Mouse (Mus musculus) urinary bladder, postnatal 4 days (tissue): ENCODE measurements around the gene Syna.
A peak's percentile ranks its signal among the peaks of the same experiment; 100 is the strongest.

ENCODE experiments used
- DNase-seq, 2 experiments: peaks; one replicate each; pipeline ENCODE4 v3.0.0; 2021 to 2022; ENCODE audit warnings: low spot score in 2 of 2

Syna gene

DNA sequence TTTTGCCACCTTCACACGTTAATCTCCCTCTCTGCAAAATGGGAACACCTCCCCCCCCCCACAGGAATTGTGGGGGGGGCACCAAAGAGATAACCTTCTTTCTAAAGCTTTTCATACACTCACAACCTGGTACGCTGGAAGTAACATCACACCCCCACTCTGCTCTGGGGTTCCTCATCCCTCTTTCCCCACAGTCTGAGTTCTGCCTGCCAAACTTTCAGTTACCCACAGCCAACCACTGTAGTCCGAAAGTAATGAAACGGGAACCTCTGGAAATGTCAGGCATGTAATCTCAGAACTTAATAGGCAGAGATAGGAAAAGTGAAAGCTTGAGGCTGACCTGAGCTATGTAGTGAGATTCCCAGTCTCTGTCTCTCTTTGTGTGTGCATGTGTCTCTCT is 7.5 kb upstream of the Syna start:
- DNase-seq = no peak

DNA sequence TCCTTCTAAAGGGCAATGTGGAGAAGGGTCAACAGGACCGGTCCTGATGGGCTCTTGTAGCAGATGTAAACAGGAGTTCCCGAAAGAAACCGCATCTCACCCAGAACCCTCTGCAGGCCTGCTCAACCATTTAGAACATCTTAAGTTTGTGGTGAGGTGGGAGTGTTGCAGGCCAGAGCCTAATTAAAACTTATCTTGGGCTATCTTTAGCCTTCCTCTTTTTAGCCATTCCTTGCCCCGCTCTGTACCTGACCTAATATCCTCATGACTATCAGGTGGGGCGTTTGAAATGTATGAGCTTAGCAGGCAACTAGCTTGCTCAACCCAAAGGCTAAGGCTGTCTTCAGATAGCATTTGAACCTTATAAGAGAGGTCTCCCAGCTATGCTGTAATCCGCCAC is 5.7 kb upstream of the Syna start:
- no peak for DNase-seq

DNA sequence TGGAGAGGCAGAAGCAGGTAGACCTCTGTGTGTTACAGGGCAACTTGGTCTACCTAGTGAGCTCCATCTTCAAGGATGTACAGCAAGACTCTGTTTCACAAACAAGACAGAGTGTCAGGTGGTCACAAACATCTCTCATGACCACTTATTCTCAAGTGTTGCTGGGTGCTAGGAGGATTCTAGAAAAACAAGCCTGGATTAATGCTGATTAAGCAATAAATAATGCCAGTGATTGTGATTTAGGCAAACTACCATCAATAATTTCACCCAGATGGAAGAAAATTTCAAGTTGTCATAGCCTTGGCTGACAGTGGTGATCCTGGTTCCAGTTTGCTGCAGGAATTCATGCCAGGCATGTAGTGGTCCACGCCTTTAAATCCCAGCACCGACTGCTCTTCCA is 4.3 kb upstream of the Syna start:
- no peak for DNase-seq

DNA sequence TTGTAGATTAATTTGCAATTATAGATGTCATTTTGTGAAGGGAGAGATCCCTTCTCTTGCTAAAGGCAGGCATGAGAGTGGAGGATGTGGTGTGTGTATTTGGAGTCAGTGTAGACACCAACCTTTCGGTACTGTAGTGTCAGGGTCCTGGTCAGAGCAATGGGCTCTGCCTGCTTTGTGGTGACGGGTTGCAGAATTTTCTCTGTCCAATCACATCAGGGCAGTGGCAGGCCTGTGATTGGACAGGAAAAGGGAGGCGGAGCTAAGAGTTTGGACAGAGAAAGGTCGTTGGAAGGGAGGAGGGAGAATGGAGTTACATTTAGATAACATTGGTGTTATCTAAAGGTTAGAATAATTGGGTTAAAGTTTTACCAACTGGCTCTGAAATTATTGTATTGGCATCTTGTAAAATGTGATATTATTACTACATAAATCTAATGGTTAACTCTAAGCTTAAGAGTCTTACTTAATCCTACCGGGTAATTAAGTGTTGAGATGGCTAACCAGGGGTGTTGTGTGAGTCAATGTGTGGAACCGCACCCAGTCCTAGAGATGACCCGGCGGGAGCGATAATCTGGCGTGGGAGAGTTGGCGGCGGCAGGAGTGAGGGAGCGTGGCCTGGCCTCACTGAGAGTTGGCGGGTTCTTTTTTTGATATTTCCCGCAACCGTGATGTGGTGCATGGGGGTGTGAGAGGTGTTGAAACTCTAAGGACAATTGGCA is 640 bp upstream of the Syna start:
- DNase-seq = no peak

DNA sequence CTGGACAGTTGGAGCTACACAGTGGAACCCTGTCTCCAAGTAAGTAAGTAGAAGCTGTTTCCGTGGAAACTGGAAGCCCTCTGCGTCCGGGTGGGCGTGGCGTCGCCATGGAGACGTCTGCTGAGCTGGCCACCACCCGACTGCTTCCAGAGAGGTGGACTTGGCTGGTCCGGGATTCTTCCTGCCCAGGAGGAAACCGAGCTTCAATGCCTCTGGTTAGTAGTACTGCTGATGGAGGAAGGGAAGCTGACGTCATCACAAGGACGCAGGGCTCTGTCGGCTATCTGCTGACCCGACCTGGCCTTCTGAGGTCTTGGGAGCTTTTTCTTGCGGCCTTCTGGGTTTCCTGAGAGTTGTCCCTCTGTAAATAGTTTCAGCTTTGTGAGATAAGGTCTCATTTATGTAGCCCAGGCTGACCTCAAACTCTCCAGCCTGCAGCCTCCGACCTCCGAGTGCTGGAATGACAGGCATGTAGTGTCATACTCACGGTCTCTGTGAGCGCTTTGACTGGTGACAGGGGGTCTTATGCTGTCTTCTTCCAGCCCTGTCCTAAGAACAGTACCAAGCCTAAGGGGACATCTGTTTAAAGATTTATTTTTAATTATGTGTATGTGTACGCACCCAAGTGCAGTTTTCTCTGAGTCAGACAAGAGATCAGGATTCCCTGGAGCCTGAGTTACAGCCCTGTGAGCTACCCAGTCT is 4.4 kb downstream of the Syna start:
- peak; percentile 55 to 72 for DNase-seq

DNA sequence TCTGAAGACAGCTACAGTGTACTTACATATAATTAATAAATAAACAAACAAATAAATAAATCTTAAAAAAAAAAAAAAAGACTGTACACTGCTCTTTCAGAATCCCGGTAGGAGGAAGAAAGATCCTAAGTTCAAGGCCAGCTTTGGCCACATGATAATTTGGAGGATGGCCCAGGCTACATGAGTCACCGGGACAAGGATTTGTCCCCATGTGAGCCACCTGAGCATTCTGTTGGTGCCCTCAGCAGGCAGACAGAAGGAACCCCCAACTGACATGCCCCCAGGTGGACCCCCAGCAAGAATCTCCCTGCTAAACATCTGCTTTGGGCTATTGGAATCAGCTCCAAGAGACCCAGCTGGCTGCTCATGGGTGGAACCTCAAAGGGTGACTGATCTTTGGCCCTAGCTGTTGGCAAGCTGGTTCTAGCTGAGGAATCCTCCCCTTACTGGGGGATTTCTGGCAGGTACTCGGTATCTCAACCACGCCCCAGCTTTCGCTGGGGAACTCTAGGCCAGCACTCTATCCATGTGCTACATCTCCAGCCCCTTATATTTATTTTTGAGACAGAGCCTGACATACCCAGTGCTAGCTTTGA is 5.9 kb downstream of the Syna start:
- no peak for DNase-seq

DNA sequence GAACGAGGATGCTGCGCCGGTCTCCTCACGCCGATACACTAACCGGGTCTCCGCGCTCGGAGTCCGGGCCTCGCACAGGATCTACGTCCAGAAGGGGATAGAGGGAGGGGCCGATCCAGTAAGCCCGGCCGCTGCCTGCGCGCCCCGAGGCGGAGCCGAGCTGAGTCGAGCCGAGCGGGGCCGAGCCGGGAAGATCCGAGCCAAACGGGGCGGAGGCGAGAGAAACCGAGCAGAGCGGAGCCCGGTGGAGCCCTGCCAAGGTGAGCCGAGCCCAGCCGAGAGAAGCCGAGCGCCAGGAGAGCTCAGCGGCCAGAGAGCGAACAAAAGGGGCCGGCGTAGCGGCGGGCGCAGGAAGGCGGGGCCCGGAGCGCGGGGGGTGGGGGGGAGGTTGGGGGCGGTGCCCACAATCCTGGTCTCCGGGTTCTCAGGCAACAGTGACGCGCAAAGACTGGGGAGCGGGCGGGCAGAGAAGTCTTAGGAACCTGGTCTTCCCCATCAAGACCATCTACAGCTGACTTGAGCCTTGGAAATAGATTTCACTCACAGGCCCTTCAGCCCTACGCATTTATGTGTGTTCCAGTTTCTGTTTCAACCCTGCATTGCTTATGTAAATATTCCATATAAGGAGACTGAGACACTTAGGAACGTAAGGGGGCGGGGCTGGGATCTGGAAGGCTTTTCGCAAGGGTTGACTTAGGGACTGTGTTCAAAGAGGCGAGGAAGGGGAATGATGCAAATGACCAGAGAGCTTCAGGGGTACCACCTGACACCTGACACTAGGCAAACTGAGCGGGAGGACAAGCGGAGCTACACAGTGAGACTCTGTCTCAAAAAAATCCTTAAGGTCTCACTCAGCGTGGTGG is 7.6 kb downstream of the Syna start, which contains the start of gene Clip2:
Gene Clip2 (minus strand): TSS at position 325 of the 863 bp plus-strand sequence.
- peak; percentile 99 to 100 for DNase-seq

DNA sequence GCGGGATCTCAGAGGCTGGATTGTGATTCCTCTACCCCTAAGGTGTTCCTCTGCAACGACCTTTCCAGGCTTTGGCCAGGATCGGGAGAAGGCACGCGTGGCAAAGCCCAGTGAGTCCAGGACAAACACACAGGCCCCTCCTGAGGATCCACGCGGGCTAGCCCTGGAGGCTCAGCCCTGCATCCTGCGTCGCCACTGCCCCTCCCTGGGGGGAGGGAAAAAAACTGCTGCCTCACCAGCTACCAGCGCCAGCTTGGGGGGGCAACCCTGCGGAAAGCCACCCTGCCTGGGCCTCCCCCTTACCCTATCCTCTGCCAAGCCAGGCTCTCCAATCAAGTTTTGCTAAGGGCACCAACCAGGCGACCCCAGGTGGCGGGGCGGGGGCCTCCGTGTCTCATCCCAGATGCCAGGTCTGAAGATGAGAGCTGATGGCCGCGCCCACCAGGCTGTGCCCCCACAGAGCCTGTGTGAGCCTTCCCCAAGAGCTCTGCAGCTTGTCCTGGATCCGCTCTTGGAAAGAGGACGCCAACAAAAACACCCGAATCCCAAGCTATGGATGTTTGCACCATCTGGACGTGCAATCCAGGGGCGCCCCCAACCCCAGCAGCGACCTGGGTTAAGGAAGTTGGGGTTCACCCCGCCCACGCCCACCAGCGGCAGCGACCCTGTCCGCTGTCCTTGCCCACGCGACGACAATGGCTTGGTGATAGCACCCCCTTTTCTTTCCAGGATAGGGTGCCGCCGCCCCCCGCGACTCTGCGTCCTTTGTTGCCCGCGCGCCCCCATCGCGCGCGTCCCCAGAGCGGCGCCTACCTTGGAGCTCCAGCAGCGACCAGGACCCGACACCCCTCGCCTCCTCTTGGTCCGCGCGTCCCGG is 8.5 kb downstream of the Syna start:
- DNase-seq = no peak

DNA sequence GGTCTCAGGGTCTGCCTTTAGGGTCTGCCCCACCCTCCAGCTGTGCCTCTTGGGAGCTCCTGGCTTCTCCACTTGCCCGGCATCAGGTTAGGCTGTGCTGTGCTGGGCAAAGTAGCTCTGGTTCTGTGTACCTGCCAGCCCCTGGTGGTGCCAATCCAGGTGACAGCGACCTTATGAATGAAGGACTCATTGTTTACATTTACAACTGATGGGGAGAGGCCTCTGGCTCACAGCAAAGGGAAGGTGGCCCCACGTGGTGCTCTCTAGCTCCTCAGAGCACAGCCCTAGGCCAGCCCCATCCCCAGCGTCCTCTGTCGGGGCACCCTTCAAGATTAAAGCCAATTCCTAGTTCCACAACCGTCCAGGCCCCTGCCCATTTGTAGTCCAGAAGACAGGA is 9.1 kb downstream of the Syna start:
- DNase-seq = no peak

DNA sequence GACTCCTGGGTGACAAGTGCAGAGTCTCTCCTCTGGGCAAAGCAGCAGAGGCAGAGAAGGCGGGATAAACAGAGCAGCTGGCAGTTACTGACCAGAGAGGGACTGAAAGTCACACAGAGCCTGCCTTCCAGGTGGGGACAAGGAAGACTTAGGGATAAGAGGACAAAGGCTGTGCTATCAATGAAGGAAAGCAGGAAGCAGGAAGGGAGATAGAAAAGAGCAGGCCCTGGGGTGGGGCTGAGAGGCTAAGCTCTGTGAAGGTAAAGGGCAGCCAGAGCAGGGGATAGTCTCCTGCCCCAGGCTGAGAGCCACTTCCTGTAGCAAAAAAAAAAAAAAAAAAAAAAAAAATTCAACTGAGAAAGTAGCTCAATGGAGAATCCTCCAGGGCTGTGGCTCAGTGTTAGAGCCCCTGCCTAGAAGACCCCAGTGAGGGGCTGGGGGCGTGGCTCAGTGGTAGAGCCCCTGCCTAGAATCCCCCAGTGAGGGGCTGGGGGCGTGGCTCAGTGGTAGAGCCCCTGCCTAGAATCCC is 10.3 kb downstream of the Syna start:
- no peak for DNase-seq

DNA sequence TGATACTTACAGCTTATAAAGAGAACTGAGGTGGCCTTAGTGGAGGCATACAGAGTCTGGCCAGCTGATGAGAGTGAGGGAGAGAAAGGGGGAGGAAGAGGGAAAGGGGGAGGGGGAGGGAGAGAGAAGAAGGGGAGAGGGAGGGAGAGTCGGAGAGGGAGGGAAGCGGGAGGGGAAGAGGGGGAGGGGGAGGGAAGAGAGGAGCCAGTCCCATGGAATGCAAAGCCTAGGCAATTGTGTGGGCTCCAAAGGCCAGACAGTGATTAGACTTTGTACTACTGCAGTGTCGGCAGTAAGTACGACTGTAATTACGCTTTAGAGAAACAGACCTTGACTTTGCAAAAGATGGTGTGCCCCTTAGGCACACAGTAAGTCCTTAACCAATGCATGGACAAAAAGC is 11.7 kb downstream of the Syna start:
- no peak for DNase-seq

DNA sequence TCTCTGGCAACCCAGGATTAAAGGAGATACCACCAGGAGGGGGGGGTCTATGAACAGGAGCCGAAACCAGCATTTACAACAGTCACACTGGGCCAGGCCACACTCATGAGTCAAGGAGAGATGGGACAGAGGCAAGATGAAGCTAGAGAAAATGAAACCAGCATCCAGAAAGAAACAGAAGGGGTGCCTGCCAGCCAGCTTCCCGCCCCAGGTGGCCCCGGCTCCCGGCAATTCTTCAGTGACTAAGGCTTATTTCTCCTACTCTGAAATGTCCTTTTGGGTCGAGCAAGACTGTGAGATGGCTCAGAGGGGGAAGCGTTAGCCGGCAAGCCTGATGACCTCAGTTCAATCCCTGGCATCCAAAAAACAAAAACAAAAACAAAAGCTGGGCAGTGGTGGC is 13.2 kb downstream of the Syna start:
- no peak for DNase-seq

DNA sequence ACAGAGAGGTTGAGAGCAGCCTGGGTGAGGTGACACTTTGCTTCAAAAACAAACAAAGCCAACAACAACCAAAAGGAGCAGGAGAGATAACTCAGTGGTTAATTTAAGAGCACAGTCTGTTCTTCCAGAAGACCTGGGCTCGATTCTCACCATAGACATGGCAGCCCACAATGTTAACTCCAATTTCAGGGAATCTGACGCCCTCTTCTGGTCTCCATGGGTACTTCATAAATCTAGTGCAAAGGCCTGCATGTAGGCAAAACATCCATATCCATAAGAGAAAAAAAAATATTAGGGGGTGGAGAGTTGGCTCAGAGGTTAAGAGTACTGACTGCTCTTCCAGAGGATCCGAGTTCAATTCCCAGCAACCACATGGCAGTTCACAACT is 14.7 kb downstream of the Syna start:
- no peak for DNase-seq

DNA sequence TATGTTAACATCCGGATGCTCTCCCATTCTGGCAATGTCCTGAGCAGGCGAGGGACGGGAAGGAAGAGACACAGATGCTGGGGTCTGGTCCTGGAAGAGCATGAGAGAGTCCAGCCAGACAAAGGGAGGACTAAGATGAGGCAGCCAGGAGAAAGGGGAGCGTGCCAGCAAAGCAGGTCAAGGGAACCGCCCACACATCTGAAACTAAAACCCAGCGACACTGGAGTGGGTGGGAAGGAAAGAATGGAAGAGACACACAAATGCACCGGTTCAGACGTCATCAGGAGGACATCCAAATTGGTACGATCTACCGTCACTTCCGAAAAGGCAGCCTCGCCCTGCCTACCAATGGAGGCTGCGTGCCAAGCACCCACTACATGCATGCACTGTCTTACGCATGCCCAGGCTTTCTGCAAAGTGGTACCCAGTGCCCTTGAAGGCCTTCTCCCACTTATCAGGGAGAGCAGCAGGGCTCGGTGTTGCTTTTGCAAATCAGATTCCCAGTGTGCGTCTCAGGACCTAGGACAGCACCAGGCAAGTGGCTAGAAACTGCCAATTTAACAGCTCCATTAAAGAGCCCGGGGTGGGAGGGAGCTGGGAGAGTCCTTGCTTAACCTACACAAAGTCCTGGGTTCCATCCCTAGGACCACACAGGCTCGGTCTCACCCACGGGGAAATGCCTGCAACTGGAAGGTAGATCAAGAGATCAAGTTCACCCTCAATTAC is 15.3 kb downstream of the Syna start:
- no peak for DNase-seq

DNA sequence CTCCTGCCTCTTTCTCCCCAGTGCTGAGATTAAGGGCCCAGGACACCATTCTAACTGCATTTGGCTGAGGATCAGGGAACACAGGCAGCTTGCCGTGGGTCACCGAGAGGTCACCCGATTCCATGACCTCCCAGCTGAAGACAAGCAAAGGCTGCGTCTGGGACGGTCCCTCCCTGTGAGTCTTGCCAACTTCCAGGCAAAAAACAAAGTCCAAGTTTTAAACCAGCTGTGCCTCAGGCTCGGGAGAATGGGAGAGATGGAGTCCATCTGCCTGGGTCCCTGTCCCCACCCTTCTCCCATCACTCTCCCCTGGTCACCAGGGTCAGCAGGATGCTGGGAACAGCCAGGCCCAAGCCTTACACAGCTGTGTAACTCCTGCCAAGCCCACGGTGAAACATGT is 18.3 kb downstream of the Syna start:
- peak in 1 of 2 experiments; percentile 70 for DNase-seq

DNA sequence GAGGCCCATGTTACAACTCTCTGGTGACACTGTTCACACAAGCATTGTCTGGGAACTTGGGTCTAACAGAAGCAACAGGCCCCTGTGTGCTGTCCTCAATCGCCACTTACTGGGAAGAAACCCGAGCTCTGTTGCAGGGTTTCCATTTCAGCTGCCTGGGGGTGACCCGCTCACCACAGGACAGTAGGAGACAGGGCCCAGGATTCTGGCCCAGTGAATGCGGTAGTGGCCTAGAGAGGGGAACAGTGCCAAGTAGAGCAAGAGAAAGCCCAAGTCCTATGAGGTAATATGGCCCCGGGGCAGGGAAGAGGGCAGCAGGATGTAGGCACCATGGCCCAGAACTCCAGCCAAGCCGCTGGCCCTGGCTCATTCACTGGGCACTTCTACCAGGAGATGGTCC is 19.1 kb downstream of the Syna start:
- no peak for DNase-seq

DNA sequence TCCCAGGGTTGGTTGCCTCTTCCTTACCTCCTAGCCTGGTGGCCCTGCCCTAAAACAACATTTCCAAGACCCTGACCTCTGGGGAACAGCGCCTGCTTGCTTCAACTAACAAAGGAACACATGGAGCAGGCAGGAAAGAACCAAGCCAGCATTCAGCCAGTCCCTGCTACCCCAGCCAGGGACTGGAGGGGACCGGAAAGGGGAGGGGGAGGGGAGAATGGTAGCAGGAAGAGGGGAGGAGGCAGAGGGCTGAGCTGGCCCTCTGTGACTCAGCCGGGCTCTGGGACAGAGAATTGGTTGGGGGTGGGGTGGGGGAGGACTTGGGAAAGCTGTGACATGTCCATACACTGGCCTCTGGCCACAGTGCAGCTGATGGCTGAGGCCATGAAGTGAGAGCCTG is 20.1 kb downstream of the Syna start:
- peak in 1 of 2 experiments; percentile 55 for DNase-seq

DNA sequence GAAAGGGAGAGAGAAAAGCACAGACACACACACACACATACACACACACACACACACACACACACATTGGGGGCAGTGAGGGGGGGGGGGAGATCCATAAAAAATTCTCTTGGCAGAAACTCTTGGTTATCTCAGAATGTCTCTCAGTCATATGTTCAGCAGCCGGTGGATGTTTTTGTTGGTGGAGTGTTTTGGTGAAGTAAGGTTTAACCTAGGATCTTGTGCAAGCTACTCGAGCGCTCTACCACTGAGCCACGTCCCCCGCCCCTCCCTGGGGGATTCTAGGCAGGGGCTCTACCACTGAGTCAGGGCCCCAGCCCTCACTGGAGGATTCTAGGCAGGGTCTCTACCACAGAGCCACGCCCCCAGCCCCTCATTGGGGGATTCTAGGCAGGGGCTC is 23.9 kb downstream of the Syna start:
- DNase-seq = no peak

DNA sequence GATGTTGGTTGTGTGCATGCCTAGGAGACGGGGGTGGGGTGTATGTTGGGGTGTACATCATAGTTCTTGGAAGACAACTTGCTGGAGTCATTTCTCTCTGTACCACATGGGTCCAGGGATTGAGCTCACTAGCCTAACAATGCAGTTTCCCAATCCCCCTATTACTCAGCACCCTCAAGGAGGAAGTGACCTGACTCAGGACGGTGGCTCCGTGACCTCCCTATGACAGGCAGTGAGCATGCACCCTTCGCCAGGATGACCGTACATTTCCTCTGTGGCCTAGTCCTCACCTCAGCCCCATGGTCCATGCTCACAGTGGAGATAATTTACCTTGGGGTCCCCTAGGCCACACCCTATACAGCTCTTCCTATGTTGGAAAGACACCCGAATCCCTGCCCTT is 27.6 kb downstream of the Syna start:
- DNase-seq = no peak

DNA sequence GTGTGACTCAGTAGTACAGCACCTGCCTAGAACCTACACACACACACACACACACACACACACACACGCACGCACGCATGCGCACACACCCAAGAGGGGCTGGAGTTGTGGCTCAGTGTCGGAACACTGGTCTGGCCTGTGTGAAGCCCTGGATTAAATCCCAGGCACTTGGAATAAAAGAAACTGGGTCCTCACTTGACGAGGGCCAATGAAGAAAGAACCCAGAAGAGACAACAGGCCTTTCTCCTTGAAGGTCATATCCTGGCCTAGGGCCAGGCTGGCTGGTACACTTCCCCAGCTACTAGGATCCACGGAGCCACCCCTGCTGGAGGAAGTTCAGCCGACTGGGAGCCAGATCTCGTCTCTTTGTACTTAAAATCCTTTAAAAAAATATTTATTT is 28.4 kb downstream of the Syna start:
- DNase-seq = no peak
